Mouse (Mus musculus) cerebellum, adult 11 months (tissue): ENCODE data around the gene Ergic1.
A peak's percentile ranks its signal among the peaks of the same experiment; 100 is the strongest.

Source experiments
- DNase-seq: peaks from one replicate; pipeline ENCODE4 v3.0.0; 2022

Ergic1 gene

GRCm38 (mm10) chr17:26577309-26577708, 16.0 kb downstream of the Ergic1 start:
- DNase-seq, result no peak

- DNase-seq, result no peak
Observed at GRCm38 (mm10) chr17:26578162-26578561, 16.9 kb downstream of the Ergic1 start.

GRCm38 (mm10) chr17:26578771-26579170, 17.5 kb downstream of the Ergic1 start:
- no peak for DNase-seq

DNA sequence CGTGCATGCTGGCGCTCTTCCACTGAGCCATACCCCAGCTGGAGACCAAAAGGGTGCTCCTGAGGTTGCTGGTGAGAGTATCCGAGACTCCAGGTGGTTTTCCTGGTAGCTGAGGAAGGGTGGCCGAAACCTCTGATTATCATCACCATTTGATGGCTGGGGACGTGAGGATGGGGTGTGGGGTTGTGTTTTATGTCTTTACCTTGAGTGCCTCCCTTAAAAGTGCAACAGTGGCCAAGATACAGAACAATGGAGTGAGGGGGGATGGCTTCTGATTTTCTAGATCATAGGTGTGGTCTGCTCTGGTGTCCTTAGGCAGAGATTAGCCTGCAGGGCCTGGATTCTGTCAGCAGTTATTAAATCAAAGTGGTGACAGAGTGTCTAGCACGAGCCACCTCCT, 18.1 kb downstream of the Ergic1 start:
- no peak for DNase-seq

- DNase-seq, result no peak
Observed at GRCm38 (mm10) chr17:26580873-26581401, 19.6 kb downstream of the Ergic1 start.

DNA sequence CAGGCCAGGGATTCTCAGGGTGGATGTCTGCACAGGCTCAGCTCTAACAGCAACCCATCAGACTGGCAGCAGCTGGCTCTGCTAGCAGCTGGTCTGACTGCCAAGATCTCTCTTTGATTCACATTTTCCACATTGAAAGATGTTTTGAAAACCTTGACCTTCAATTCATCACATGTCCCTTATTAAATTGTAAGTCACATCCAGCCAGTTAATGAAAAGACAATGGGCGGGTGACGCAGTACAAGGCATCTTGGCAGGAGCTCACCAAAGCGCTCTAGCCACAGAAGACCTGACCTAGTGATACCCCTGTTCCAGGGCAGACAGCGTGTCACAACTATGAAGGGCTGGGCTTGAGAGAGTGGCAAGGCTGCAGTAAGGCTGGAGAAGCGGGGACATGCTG, 21.0 kb downstream of the Ergic1 start:
- no peak for DNase-seq

DNA sequence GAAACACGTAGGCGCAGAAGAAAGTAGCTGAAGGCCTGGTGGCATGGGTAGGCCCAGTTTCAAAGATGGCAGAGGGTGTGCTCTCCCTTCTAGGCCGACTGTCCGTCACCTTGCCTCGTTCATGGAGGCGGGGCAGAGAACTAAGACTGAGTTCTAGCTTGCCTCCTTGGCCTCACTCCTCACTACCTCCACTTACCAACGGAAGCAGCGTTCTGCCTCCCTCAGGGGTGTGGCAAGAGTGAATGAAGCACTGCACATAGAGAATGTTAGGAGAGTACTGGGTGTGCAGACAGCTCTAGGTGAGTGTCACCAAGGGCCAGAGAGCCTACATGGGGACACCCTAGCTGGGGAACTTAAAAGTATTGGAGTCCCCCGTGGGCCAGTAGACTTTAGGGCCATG, 21.8 kb downstream of the Ergic1 start:
- DNase-seq, result no peak

DNA sequence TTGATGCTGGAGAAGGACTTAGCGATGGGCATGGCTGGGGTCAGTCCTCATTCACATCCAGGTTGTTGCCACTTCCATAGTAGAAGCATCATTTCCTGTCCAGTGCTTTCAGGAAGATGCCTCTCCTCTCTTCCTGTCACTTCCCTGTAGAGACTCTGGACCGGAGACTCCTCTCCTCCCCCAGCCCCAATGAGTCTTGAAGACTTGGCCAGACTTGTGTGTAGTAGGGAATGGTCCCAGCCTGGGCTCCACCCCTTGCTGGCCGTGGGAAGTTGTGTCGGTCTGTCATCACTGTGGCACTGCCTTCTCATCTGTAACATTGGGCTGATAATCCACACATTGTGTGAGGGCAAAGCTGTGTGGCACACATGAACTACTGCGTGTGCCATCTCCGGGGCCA, 22.3 kb downstream of the Ergic1 start:
- no peak for DNase-seq

GRCm38 (mm10) chr17:26584063-26584462, 22.8 kb downstream of the Ergic1 start:
- DNase-seq, result no peak

GRCm38 (mm10) chr17:26584558-26585136, 23.4 kb downstream of the Ergic1 start:
- no peak for DNase-seq

- DNase-seq, result no peak
Observed at GRCm38 (mm10) chr17:26587961-26588487, 26.7 kb downstream of the Ergic1 start.

GRCm38 (mm10) chr17:26592510-26592909, 31.2 kb downstream of the Ergic1 start:
- no peak for DNase-seq

DNA sequence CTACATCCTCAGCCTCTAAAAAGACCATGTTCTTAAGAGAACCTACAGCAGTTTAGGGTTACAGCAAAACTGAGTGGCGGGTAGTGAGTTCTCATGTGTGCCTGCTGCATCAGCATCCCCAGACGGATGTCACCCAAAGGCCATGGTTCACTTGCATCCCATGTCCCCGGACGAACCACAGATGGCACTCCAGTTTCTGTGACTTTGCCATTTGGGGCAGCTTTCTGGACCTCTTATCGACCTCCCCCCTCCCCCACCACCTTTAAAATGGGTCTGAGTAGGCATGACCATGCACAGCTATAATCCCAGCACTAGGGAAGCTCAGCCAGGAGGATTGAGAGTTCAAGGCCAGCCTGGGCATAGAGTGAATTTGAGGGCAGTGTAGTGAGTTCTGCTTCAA, 31.9 kb downstream of the Ergic1 start:
- no peak for DNase-seq

- DNase-seq, result no peak
Observed at GRCm38 (mm10) chr17:26594171-26594570, 32.9 kb downstream of the Ergic1 start.

- no peak for DNase-seq
Observed at GRCm38 (mm10) chr17:26594958-26595357, 33.7 kb downstream of the Ergic1 start.

- no peak for DNase-seq
Observed at GRCm38 (mm10) chr17:26595448-26596167, 34.3 kb downstream of the Ergic1 start.

GRCm38 (mm10) chr17:26596168-26596658, 34.9 kb downstream of the Ergic1 start:
- DNase-seq, result peak; percentile 87

DNA sequence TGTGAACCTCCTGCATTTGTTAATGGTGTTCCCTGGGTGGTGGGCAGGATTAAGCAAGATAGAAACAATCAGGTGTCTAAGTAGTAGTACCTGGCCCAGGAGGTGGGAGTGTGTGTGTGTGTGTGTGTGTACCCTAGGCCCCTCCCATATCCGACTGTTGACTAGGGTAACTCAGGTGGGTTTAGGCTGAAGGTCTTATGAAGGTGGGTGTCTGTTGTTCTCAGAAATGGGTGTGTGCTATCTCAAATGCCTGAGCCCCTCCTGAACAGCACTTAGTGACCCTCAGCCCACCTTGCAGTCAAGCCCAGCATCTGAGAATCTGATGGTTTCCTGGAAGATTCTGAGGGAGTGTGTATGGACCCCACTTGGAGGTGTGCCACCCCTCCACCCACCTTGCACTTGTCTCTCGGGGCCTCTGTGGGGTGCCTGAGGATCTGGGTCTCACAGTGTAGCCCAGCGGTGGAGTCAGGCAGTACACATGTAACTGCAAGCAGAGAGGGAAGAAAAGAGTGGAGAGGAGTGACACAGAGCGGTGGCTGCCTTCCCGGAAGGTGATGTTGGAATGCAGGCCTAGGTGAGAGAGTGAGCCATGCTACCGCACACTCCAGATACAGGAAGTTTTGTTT, 35.7 kb downstream of the Ergic1 start:
- no peak for DNase-seq

GRCm38 (mm10) chr17:26598845-26599244, 37.6 kb downstream of the Ergic1 start:
- no peak for DNase-seq

GRCm38 (mm10) chr17:26600913-26601447, 39.7 kb downstream of the Ergic1 start:
- no peak for DNase-seq

GRCm38 (mm10) chr17:26601514-26601913, 40.2 kb downstream of the Ergic1 start:
- DNase-seq, result no peak

- DNase-seq, result no peak
Observed at GRCm38 (mm10) chr17:26601926-26602325, 40.6 kb downstream of the Ergic1 start.

GRCm38 (mm10) chr17:26602371-26602885, 41.1 kb downstream of the Ergic1 start:
- peak; percentile 54 for DNase-seq
